Mouse (Mus musculus) thymus, adult 2 months (tissue): ENCODE results near the gene Mageh1.
"Not testable (repeated sequence)": the region's sequence is repeated elsewhere in the genome, so short reads cannot be mapped to it uniquely, and the experiment has no call there.

ENCODE experiments used
- CTCF ChIP-seq: fragments of 200-500 bp; IDR thresholded peaks from 2 replicates; pipeline ENCODE4 v1.5.1; 2012; ENCODE audit warnings: mild to moderate bottlenecking, control low read depth, low read length, moderate library complexity, borderline replicate concordance; ENCODE audit not compliant: control insufficient read depth, poor library complexity, insufficient read depth; ENCODE audit errors: extremely low read depth
- POLR2A ChIP-seq: fragments of 200-500 bp; IDR thresholded peaks from 2 replicates; pipeline ENCODE4 v1.6.1; 2012; ENCODE audit warnings: mild to moderate bottlenecking, low read length, control low read depth, moderate library complexity; ENCODE audit not compliant: control insufficient read depth, poor library complexity, insufficient read depth; ENCODE audit errors: extremely low read depth

GRCm38 (mm10) chrX:153025709-153026108 lies 11.7 kb downstream of the Mageh1 start:
- not testable (repeated sequence) for TF ChIP-seq POLR2A, CTCF
